Mouse (Mus musculus) intestine, postnatal 0 days (tissue): ENCODE results near the gene Eed. TPM values are rescaled to one million over a fixed set of nuclear protein-coding genes. Genes with fewer than 3 reads are reported as not detected.

Experiments
- ATAC-seq: fragments of 200-750 bp; cut with Nextera tagmentation; 2 replicates; pipeline ENCODE4 v1.8.0; 2017; ENCODE audit warnings: mild to moderate bottlenecking, moderate TSS enrichment, moderate library complexity
- H3K27ac ChIP-seq: fragments of 300-500 bp; sonication (generic); 2 replicates; pipeline ENCODE4 v1.5.1; 2014; ENCODE audit warnings: mild to moderate bottlenecking, low read depth, low read length, moderate library complexity
- H3K27me3 ChIP-seq: fragments of 300-500 bp; sonication (generic); replicated peaks from 2 replicates; pipeline ENCODE4 v1.6.1; 2014; ENCODE audit warnings: low read length, mixed read lengths; ENCODE audit not compliant: control insufficient read depth, insufficient read depth
- H3K36me3 ChIP-seq: fragments of 300-500 bp; sonication (generic); 2 replicates; pipeline ENCODE4 v1.6.1; 2014; ENCODE audit warnings: mild to moderate bottlenecking, moderate library complexity; ENCODE audit not compliant: control insufficient read depth, insufficient read depth
- H3K4me1 ChIP-seq: fragments of 300-500 bp; sonication (generic); replicated peaks from 2 replicates; pipeline ENCODE4 v1.6.1; 2014; ENCODE audit warnings: antibody characterized with exemption, low read length, mixed read lengths; ENCODE audit not compliant: control insufficient read depth, insufficient read depth
- H3K4me2 ChIP-seq: fragments of 300-500 bp; sonication (generic); replicated peaks from 2 replicates; pipeline ENCODE4 v1.6.1; 2014; ENCODE audit warnings: low read depth, mild to moderate bottlenecking, moderate library complexity
- H3K4me3 ChIP-seq: fragments of 300-500 bp; sonication (generic); 2 replicates; pipeline ENCODE4 v1.5.1; 2014; ENCODE audit warnings: low read depth, low read length
- H3K9ac ChIP-seq: fragments of 300-500 bp; sonication (generic); 2 replicates; pipeline ENCODE4 v1.6.1; 2014; ENCODE audit warnings: mild to moderate bottlenecking, low read depth, low read length
- H3K9me3 ChIP-seq: fragments of 300-500 bp; sonication (generic); 2 replicates; pipeline ENCODE4 v1.6.1; 2016; ENCODE audit warnings: mixed run types; ENCODE audit not compliant: control insufficient read depth
- CTCF ChIP-seq: sonication (generic); IDR thresholded peaks from 2 replicates; pipeline ENCODE4 v1.5.1; 2016; ENCODE audit warnings: low read depth, mild to moderate bottlenecking, control low read depth, antibody characterized with exemption, moderate library complexity
- WGBS: fragments of 180-500 bp; shearing (Covaris S2); extraction: QIAGEN DNeasy Blood & Tissue Kit; methylation state at CpG from one replicate; pipeline ENCODE4 v1.1.7; 2014; 5-methylcytosine and 5-hydroxymethylcytosine counted together
- polyA plus RNA-seq: library from polyadenylated mRNA; unstranded; fragments of >200 nt; fragmentation: Nextera tagmentation; extraction: Ambion mirVana; gene quantifications from 2 replicates; pipeline ENCODE4 v1.2.1, GENCODE M21; 2015

Eed gene
- polyA plus RNA-seq, 1 experiment from 2014 or later, result 33.7 TPM

DNA sequence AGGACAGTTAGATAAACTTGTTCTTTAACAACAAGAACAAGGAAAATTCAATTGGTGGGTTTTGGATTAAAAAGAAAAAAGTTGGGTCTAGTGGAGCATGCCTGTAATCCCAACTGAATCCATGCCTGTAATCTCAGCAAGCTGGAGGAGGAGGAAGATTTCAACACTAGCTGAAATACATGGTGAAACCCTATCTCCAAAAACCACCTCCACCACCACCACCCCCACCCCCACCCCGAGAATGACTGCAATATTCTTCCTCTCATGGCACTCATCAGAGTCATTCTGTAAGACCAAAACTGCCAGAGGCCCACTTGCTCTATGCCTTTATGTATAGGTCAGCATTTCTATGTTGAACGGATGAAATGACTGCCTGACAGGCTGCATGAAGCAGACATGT, 13.5 kb downstream of the Eed start:
- H3K9ac ChIP-seq, result no peak overlapping the region
- TF ChIP-seq CTCF, result no peak
- H3K4me2 ChIP-seq, result no peak overlapping the region
- no peak for ATAC-seq
- 73% methylated on average over 2 of the region's 2 CpGs for WGBS
- H3K36me3 ChIP-seq, result peaks cover 60% of the 10 kb centered on the region
- no peak overlapping the region for H3K27ac ChIP-seq
- no peak overlapping the region for H3K4me3 ChIP-seq
- no peaks in the 10 kb centered on the region for H3K4me1 ChIP-seq
- H3K27me3 ChIP-seq, result no peaks in the 10 kb centered on the region
- H3K9me3 ChIP-seq, result no peaks in the 10 kb centered on the region

DNA sequence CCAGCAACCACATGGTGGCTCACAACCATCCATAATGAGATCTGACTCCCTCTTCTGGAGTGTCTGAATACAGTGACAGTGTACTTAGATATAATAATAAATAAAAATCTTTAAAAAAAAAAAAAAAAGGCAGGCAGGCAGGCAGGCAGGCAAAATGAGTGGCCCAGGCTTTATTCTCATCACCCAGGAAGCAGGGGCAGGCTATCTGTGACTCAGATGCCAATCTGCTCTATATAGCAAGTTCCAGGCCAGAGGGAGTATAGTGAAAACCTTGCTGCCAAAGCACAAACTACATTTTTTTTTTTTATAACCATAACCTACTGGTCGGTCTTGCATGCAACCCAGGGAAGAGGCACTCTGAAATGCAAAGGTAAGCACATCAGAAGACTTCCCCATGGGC, 14.0 kb downstream of the Eed start:
- H3K36me3 ChIP-seq, result peaks cover 63% of the 10 kb centered on the region

DNA sequence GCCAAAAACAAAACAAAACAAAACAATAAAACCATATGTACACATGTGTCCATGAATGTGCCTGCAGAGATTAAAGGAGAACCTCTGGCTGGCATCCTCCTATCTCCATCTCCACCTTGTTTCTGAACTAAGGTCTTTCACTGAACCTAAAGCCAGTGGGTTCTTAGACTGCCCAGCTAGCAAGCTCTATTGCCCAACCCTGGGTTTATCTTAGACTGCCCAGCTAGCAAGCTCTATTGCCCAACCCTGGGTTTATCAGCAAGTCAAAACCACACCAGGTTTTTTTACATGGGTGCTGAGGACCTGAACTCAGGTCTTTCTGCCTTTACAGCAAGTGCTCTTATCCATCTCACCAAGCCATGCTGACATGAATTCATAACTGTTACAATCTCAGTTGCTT, 17.6 kb downstream of the Eed start:
- no peak for TF ChIP-seq CTCF
- no peak for ATAC-seq
- H3K36me3 ChIP-seq, result peaks cover 53% of the 10 kb centered on the region
- no peak overlapping the region for H3K9ac ChIP-seq
- H3K4me1 ChIP-seq, result no peaks in the 10 kb centered on the region
- H3K4me3 ChIP-seq, result no peak overlapping the region
- no peaks in the 10 kb centered on the region for H3K27me3 ChIP-seq
- no peak overlapping the region for H3K27ac ChIP-seq
- H3K4me2 ChIP-seq, result no peak overlapping the region
- H3K9me3 ChIP-seq, result no peaks in the 10 kb centered on the region

More for the DNA sequence above, 14.0 kb downstream of the Eed start:
- TF ChIP-seq CTCF, result no peak
- Histone ChIP-seq H3K4me3 (no peak overlapping the region), H3K27me3 (no peaks in the 10 kb centered on the region), H3K9me3 (no peaks in the 10 kb centered on the region), H3K4me1 (no peaks in the 10 kb centered on the region), H3K27ac (no peak overlapping the region), H3K9ac (no peak overlapping the region), H3K4me2 (no peak overlapping the region)
- WGBS, result 73% methylated on average over 1 of the region's 1 CpGs
- ATAC-seq, result no peak

GRCm38 (mm10) chr7:89957300-89957699, 23.5 kb downstream of the Eed start:
- no peaks in the 10 kb centered on the region for H3K27me3 ChIP-seq
- no peak overlapping the region for H3K4me2 ChIP-seq
- peaks cover 36% of the 10 kb centered on the region for H3K36me3 ChIP-seq
- whole genome bisulfite sequencing, result 26% methylated on average over 5 of the region's 5 CpGs
- H3K4me1 ChIP-seq, result no peaks in the 10 kb centered on the region
- ATAC-seq, result no peak; the same call in 1 of the 2 replicates
- H3K4me3 ChIP-seq, result no peak overlapping the region
- H3K27ac ChIP-seq, result no peak overlapping the region
- no peak overlapping the region for H3K9ac ChIP-seq
- no peaks in the 10 kb centered on the region for H3K9me3 ChIP-seq
- TF ChIP-seq CTCF, result peak; percentile 28; the same call in 1 of the 2 replicates

DNA sequence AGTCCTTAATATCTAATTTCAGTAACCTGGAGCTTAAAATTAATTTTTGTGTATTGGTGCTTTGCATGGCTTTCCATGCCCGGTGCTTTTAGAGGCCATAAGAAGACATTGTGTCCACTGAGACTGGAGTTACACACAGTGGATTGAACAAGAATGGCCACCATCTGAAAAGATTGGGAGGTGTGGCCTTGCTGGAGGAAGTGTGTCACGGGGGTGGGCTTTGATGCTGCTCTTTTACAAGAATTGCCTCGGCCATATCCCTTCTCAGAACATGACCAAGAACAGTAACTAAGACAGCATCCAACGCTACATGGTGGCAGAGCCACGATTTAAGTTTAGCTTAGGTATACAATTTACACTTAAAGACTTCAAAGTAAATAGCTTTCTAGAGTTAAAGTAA, 26.5 kb downstream of the Eed start:
- Histone ChIP-seq H3K4me2 (no peak overlapping the region), H3K4me1 (no peaks in the 10 kb centered on the region), H3K27me3 (no peaks in the 10 kb centered on the region), H3K36me3 (peaks cover 24% of the 10 kb centered on the region), H3K9me3 (no peaks in the 10 kb centered on the region), H3K4me3 (no peak overlapping the region), H3K9ac (no peak overlapping the region), H3K27ac (no peak overlapping the region)
- no peak for TF ChIP-seq CTCF
- ATAC-seq, result no peak
- WGBS, result 68% methylated on average over 5 of the region's 5 CpGs

- no peak for ATAC-seq
- TF ChIP-seq CTCF, result no peak
- Histone ChIP-seq H3K9me3 (no peaks in the 10 kb centered on the region), H3K4me2 (no peak overlapping the region), H3K4me3 (no peak overlapping the region), H3K27me3 (no peaks in the 10 kb centered on the region), H3K36me3 (no peaks in the 10 kb centered on the region), H3K9ac (no peak overlapping the region), H3K4me1 (no peaks in the 10 kb centered on the region), H3K27ac (no peak overlapping the region)
- WGBS, result 50% methylated on average over 4 of the region's 4 CpGs
These were observed 31.4 kb downstream of the Eed start for GRCm38 (mm10) chr7:89949403-89949802.

DNA sequence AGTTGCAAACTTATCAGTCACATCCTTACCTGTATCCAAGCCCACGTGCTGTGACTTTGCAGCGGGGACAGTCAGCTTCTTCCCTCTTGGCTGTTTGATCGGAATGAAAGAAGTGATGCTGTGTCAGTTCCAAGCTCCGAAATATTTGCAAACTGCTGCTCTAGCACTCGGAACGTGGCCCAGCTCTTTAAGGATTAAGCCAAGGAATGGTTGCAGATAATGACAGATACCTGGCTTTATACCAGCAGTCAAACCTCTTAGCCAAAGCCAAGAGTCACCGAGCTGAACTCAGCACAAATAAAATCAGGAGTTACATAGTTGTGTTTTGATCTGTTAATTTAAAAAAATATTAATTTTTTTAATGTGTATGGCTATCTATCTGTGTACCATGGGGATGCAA, 32.8 kb downstream of the Eed start:
- ATAC-seq, result no peak
- Histone ChIP-seq H3K4me2 (no peak overlapping the region), H3K36me3 (no peaks in the 10 kb centered on the region), H3K9ac (no peak overlapping the region), H3K27me3 (no peaks in the 10 kb centered on the region), H3K4me3 (no peak overlapping the region), H3K4me1 (no peaks in the 10 kb centered on the region), H3K27ac (no peak overlapping the region), H3K9me3 (no peaks in the 10 kb centered on the region)
- WGBS, result 78% methylated on average over 7 of the region's 7 CpGs
- TF ChIP-seq CTCF, result no peak
